26 mouse cellular contexts compared by ENCODE assay signal in the genomic region with DNA sequence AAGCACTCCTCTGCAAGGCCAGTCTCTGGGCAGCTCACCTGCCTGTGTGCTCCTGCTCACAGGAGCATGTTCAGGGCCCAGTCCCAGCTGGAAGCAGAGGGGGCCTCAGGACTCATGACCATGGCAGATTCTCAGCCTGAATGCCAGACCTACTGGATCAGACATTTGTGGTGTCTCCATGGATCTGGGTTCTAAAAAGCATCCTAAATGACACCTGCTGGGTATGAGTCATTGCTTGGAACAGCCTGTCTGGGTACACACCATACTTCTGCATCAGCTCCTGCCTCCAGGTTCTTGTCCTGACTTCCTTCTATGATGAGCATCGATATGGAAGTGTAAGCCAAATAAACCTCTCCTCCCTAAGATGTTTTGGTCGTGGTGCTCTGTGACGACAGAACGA.
"Had no signal": no experiment of that assay in that cellular context is flagged by ENCODE, and none has a peak within 500 bp of the region (broad histone marks: within the 10 kb centered on the region; RNA-seq: fewer than 3 reads in every experiment).

No protein-coding gene starts in this region.

- H3K27ac ChIP-seq: embryonic facial prominence, embryonic 10.5 days; embryonic facial prominence, embryonic 12.5 days; embryonic facial prominence, embryonic 13.5 days; embryonic facial prominence, embryonic 15.5 days; forebrain, embryonic 10.5 days; forebrain, embryonic 12.5 days; forebrain, embryonic 13.5 days; forebrain, embryonic 15.5 days; gastrocnemius, adult 2 months; heart, adult 2 months; heart, embryonic 10.5 days had no signal

- H3K9ac ChIP-seq: embryonic facial prominence, embryonic 12.5 days; embryonic facial prominence, embryonic 13.5 days; embryonic facial prominence, embryonic 15.5 days; forebrain, embryonic 12.5 days; forebrain, embryonic 13.5 days; forebrain, embryonic 15.5 days; forebrain, postnatal 0 days had no signal

- H3K4me2 ChIP-seq: embryonic facial prominence, embryonic 12.5 days; embryonic facial prominence, embryonic 13.5 days; embryonic facial prominence, embryonic 15.5 days; forebrain, embryonic 12.5 days; forebrain, embryonic 13.5 days; forebrain, embryonic 15.5 days had no signal

- H3K9me3 ChIP-seq: embryonic facial prominence, embryonic 10.5 days; embryonic facial prominence, embryonic 12.5 days; embryonic facial prominence, embryonic 13.5 days; embryonic facial prominence, embryonic 15.5 days; forebrain, embryonic 10.5 days; forebrain, embryonic 12.5 days; forebrain, embryonic 13.5 days; forebrain, embryonic 15.5 days; heart, embryonic 10.5 days had no signal

- DNase-seq: cerebellum, adult 8-10 months; cerebellum, adult 9-11 months; cerebellum, postnatal 10 days; cerebellum, postnatal 36 days; embryo, embryonic 11 days; forebrain, postnatal 0 days; gastrocnemius, adult 2 months; gastrocnemius, postnatal 10 days; gastrocnemius, postnatal 14 days; gastrocnemius, postnatal 25 days; gastrocnemius, postnatal 36 days; heart, adult 11 months; heart, adult 18-20 months; heart, adult 2 months had no signal

- H3K4me1 ChIP-seq: embryonic facial prominence, embryonic 10.5 days; embryonic facial prominence, embryonic 12.5 days; embryonic facial prominence, embryonic 13.5 days; embryonic facial prominence, embryonic 15.5 days; forebrain, embryonic 10.5 days; forebrain, embryonic 12.5 days; forebrain, embryonic 13.5 days; heart, embryonic 10.5 days had no signal

- ATAC-seq: forebrain, embryonic 13.5 days; forebrain, embryonic 14.5 days; forebrain, embryonic 15.5 days; forebrain, embryonic 16.5 days; forebrain, postnatal 0 days had no signal

- H3K27me3 ChIP-seq: embryonic facial prominence, embryonic 12.5 days; embryonic facial prominence, embryonic 13.5 days; embryonic facial prominence, embryonic 15.5 days; forebrain, embryonic 12.5 days; forebrain, embryonic 13.5 days; forebrain, embryonic 15.5 days had no signal

- H3K4me3 ChIP-seq: embryonic facial prominence, embryonic 10.5 days; embryonic facial prominence, embryonic 12.5 days; embryonic facial prominence, embryonic 13.5 days; embryonic facial prominence, embryonic 15.5 days; erythroblast, embryonic 14.5 days; forebrain, embryonic 10.5 days; forebrain, embryonic 12.5 days; forebrain, embryonic 13.5 days; forebrain, embryonic 15.5 days; gastrocnemius, adult 2 months; heart, adult 2 months; heart, embryonic 10.5 days had no signal
